Comparison of ENCODE assay signal across 9 mouse cellular contexts in genomic region chr5:24597221-24597728, GRCm38 (mm10). TPM values are rescaled to one million over a fixed set of nuclear protein-coding genes. Genes with fewer than 3 reads are reported as not detected.
DNase-seq lines count a peak whose midpoint lies in the region; ATAC-seq lines count a peak whose summit lies in the region.
"Had no signal": no experiment of that assay in that cellular context is flagged by ENCODE, and none has a peak within 500 bp of the region (broad histone marks: within the 10 kb centered on the region; RNA-seq: fewer than 3 reads in every experiment).

No protein-coding gene starts in this region.

- H3K27me3 ChIP-seq in heart, embryonic 11.5 days (ENCODE audit: control insufficient read depth, insufficient read depth, low read length): no peaks in the 10 kb centered on the region; the same call in 1 of the 2 replicates
- H3K27me3 ChIP-seq in forebrain, embryonic 12.5 days: peaks cover 9% of the 10 kb centered on the region; the same call in 1 of the 2 replicates
- peaks cover 73% of the 10 kb centered on the region for H3K27me3 ChIP-seq in hindbrain, embryonic 10.5 days (ENCODE audit: insufficient read depth, poor library complexity, severe bottlenecking)

- H3K4me2 ChIP-seq in heart, embryonic 11.5 days: no peak overlapping the region
- H3K4me2 ChIP-seq in forebrain, embryonic 12.5 days: peak overlapping the region; percentile 53

- peaks cover 27% of the 10 kb centered on the region for H3K36me3 ChIP-seq in heart, embryonic 11.5 days (ENCODE audit: control insufficient read depth, insufficient read depth, low read length)
- H3K36me3 ChIP-seq in forebrain, embryonic 12.5 days (replicated peaks): peaks cover 36% of the 10 kb centered on the region
- H3K36me3 ChIP-seq in hindbrain, embryonic 10.5 days: peaks cover 37% of the 10 kb centered on the region

- DNase-seq in heart, adult 18-20 months: peak; percentile 85 to 86
- DNase-seq in hindbrain, embryonic 10.5 days (ENCODE audit: low spot score): peak; percentile 83
- peak; percentile 73 to 86 for DNase-seq in layer of hippocampus, adult 8-10 months (ENCODE audit: low spot score in 2 of 2)
- DNase-seq in right cerebral cortex, postnatal 14 days: peak; percentile 75

- peaks cover 34% of the 10 kb centered on the region for H3K4me1 ChIP-seq in heart, embryonic 11.5 days (ENCODE audit: control insufficient read depth, insufficient read depth, low read length)
- H3K4me1 ChIP-seq in forebrain, embryonic 12.5 days: peaks cover 72% of the 10 kb centered on the region
- peaks cover 72% of the 10 kb centered on the region for H3K4me1 ChIP-seq in hindbrain, embryonic 10.5 days (replicated peaks)

- H3K27ac ChIP-seq in heart, embryonic 11.5 days (ENCODE audit: low read depth, low read length): no peak overlapping the region
- peak overlapping the region; percentile 99 for H3K27ac ChIP-seq in forebrain, embryonic 12.5 days
- peak overlapping the region; percentile 84 for H3K27ac ChIP-seq in hindbrain, embryonic 10.5 days

- no peak overlapping the region for H3K9ac ChIP-seq in heart, embryonic 11.5 days (ENCODE audit: low read depth, low read length)
- peak overlapping the region; percentile 53; the same call in 1 of the 2 replicates for H3K9ac ChIP-seq in forebrain, embryonic 12.5 days

- H3K9me3 ChIP-seq in heart, embryonic 11.5 days (replicated peaks; ENCODE audit: control insufficient read depth, low read length): no peaks in the 10 kb centered on the region
- no peaks in the 10 kb centered on the region for H3K9me3 ChIP-seq in forebrain, embryonic 12.5 days
- no peaks in the 10 kb centered on the region for H3K9me3 ChIP-seq in hindbrain, embryonic 10.5 days

- H3K4me3 ChIP-seq in heart, embryonic 11.5 days (ENCODE audit: low read depth, low read length): no peak overlapping the region
- H3K4me3 ChIP-seq in forebrain, embryonic 12.5 days (replicated peaks): peak overlapping the region; percentile 22
- H3K4me3 ChIP-seq in hindbrain, embryonic 10.5 days: 0 out of 2 replicates have a peak overlapping the region, but pooled peaks have one; percentile 27

- 70% methylated on average over 2 of the region's 2 CpGs for WGBS in heart, embryonic 11.5 days (ENCODE audit: insufficient replicate concordance)
- 38% methylated on average over 2 of the region's 2 CpGs for WGBS in forebrain, embryonic 12.5 days
- WGBS in hindbrain, embryonic 10.5 days: 49% methylated on average over 2 of the region's 2 CpGs

- no peak for ATAC-seq in heart, embryonic 11.5 days (replicated peaks; ENCODE audit: insufficient number of reproducible peaks, low FRiP score, low TSS enrichment)
- peak; percentile 43; the same call in 1 of the 2 replicates for ATAC-seq in cerebellum, adult (ENCODE audit: insufficient number of reproducible peaks, low FRiP score, low TSS enrichment)
- ATAC-seq in forebrain, embryonic 12.5 days (ENCODE audit: low FRiP score): peak; percentile 10; the same call in 1 of the 2 replicates
- peak; percentile 70 for ATAC-seq in megakaryocyte, adult 5-6 weeks (ENCODE audit: poor library complexity, severe bottlenecking)

RNA-seq across cellular contexts. Expression of gene Chpf2, which starts 10.7 kb away (rescaled TPM):
- total RNA-seq in heart, adult 18-20 months (2021): 1 to 10 TPM; 5.8 to 6.9 TPM
- 8.1 and 9.8 TPM in 2 replicates for polyA plus RNA-seq in heart, embryonic 11.5 days (2014; fragmentation: Nextera tagmentation; extraction: Ambion mirVana)
- polyA plus RNA-seq in forebrain, embryonic 12.5 days (2016; fragmentation: Nextera tagmentation; extraction: Ambion mirVana): 18.7 and 18.8 TPM in 2 replicates
- polyA plus RNA-seq in hindbrain, embryonic 10.5 days (2016; fragmentation: Nextera tagmentation; extraction: Ambion mirVana): 16.5 and 19.3 TPM in 2 replicates
- total RNA-seq in layer of hippocampus, adult 8-10 months (2022): 10 to 100 TPM; 68.4 to 78.7 (median 75.5) TPM
- 5.0 and 5.1 TPM in 2 replicates for total RNA-seq in megakaryocyte, adult 5-6 weeks (2015)
- 11.3 and 13.5 TPM in 2 replicates for total RNA-seq in megakaryocyte, adult 5-6 weeks (2017)

RNA-seq across cellular contexts. Expression of gene Abcf2, which starts 20.0 kb away (rescaled TPM):
- total RNA-seq in heart, adult 18-20 months (2021): 10 to 100 TPM; 53.5 to 54.9 TPM
- polyA plus RNA-seq in heart, embryonic 11.5 days (2014; fragmentation: Nextera tagmentation; extraction: Ambion mirVana): 75.6 and 78.6 TPM in 2 replicates
- polyA plus RNA-seq in forebrain, embryonic 12.5 days (2016; fragmentation: Nextera tagmentation; extraction: Ambion mirVana): 141 and 142 TPM in 2 replicates
- polyA plus RNA-seq in hindbrain, embryonic 10.5 days (2016; fragmentation: Nextera tagmentation; extraction: Ambion mirVana): 125 and 159 TPM in 2 replicates
- total RNA-seq in layer of hippocampus, adult 8-10 months (2022): 10 to 100 TPM; 75.3 to 86.0 (median 78.3) TPM
- total RNA-seq in megakaryocyte, adult 5-6 weeks (2015): 18.1 and 24.0 TPM in 2 replicates
- total RNA-seq in megakaryocyte, adult 5-6 weeks (2017): 53.7 and 54.5 TPM in 2 replicates

RNA-seq across cellular contexts. Expression of gene Smarcd3, which starts 26.9 kb away (rescaled TPM):
- total RNA-seq in heart, adult 18-20 months (2021): 10 to 100 TPM; 56.5 to 59.8 TPM
- 73.2 and 76.1 TPM in 2 replicates for polyA plus RNA-seq in heart, embryonic 11.5 days (2014; fragmentation: Nextera tagmentation; extraction: Ambion mirVana)
- polyA plus RNA-seq in forebrain, embryonic 12.5 days (2016; fragmentation: Nextera tagmentation; extraction: Ambion mirVana): 101 and 113 TPM in 2 replicates
- 22.8 and 35.7 TPM in 2 replicates for polyA plus RNA-seq in hindbrain, embryonic 10.5 days (2016; fragmentation: Nextera tagmentation; extraction: Ambion mirVana)
- 10 to 100 TPM; 85.5 to 92.0 (median 89.1) TPM for total RNA-seq in layer of hippocampus, adult 8-10 months (2022)
- total RNA-seq in megakaryocyte, adult 5-6 weeks (2015): not detected in 2 replicates
- total RNA-seq in megakaryocyte, adult 5-6 weeks (2017): 0.07 TPM in 1 of 2 replicates, not detected in the other

RNA-seq across cellular contexts. Expression of gene 4931409K22Rik, which starts 40.7 kb away (rescaled TPM):
- not detected for total RNA-seq in heart, adult 18-20 months (2021)
- polyA plus RNA-seq in heart, embryonic 11.5 days (2014; fragmentation: Nextera tagmentation; extraction: Ambion mirVana): not detected in 2 replicates
- polyA plus RNA-seq in forebrain, embryonic 12.5 days (2016; fragmentation: Nextera tagmentation; extraction: Ambion mirVana): 0.24 and 0.37 TPM in 2 replicates
- 0.07 and 0.10 TPM in 2 replicates for polyA plus RNA-seq in hindbrain, embryonic 10.5 days (2016; fragmentation: Nextera tagmentation; extraction: Ambion mirVana)
- total RNA-seq in layer of hippocampus, adult 8-10 months (2022): under 1 TPM in 1 of 4 experiments, not detected in 3; 0.36 TPM
- total RNA-seq in megakaryocyte, adult 5-6 weeks (2015): not detected in 2 replicates
- total RNA-seq in megakaryocyte, adult 5-6 weeks (2017): not detected in 2 replicates
- polyA plus RNA-seq: lung, embryonic 16.5 days had no signal

RNA-seq across cellular contexts. Expression of gene Asb10, which starts 56.5 kb away (rescaled TPM):
- total RNA-seq in heart, adult 18-20 months (2021): 10 to 100 TPM; 83.7 to 90.6 TPM
- 3.2 and 3.4 TPM in 2 replicates for polyA plus RNA-seq in heart, embryonic 11.5 days (2014; fragmentation: Nextera tagmentation; extraction: Ambion mirVana)
- polyA plus RNA-seq in forebrain, embryonic 12.5 days (2016; fragmentation: Nextera tagmentation; extraction: Ambion mirVana): 0.10 TPM in 1 of 2 replicates, not detected in the other
- polyA plus RNA-seq in hindbrain, embryonic 10.5 days (2016; fragmentation: Nextera tagmentation; extraction: Ambion mirVana): 0.17 TPM in 1 of 2 replicates, not detected in the other
- 1 to 10 TPM in 2 of 4 experiments, under 1 TPM in 2; 0.19 to 5.8 (median 3.0) TPM for total RNA-seq in layer of hippocampus, adult 8-10 months (2022)
- not detected in 2 replicates for total RNA-seq in megakaryocyte, adult 5-6 weeks (2015)
- total RNA-seq in megakaryocyte, adult 5-6 weeks (2017): not detected in 2 replicates

Comparison
In these comparisons a context has a peak if more than half of its experiments do, and no peak if none do; other contexts are left out.
1. RNA of gene Chpf2, which starts 10.7 kb away (total RNA-seq): 68.4 to 78.7 TPM in layer of hippocampus, adult 8-10 months; 5.0 to 13.5 TPM in megakaryocyte, adult 5-6 weeks and 5.8 to 6.9 TPM in heart, adult 18-20 months; every median in the first group is over 4 times any median in the second.
2. RNA of gene Smarcd3, which starts 26.9 kb away (total RNA-seq): 85.5 to 92.0 TPM in layer of hippocampus, adult 8-10 months and 56.5 to 59.8 TPM in heart, adult 18-20 months; 0.07 TPM in megakaryocyte, adult 5-6 weeks; every median in the first group is over 10 times any median in the second.
3. Peak in every context shown above with its lines, with median percentiles within 50 percentile points of each other: DNase-seq.